Mouse (Mus musculus) E14TG2a.4 (cell line): Measurements from ENCODE around the gene Cxcl14.

Experiments used
- H3K27me3 ChIP-seq: 2 replicates; pipeline ENCODE4 v1.6.1; 2014; ENCODE audit warnings: low read length, control low read depth; ENCODE audit not compliant: insufficient read depth
- H3K36me3 ChIP-seq: 2 replicates; pipeline ENCODE4 v1.6.1; 2014; ENCODE audit warnings: low read length, control low read depth; ENCODE audit not compliant: insufficient read depth
- H3K4me1 ChIP-seq: replicated peaks from 2 replicates; pipeline ENCODE4 v1.6.1; 2014; ENCODE audit warnings: low read depth, low read length, control low read depth
- H3K4me3 ChIP-seq: replicated peaks from 2 replicates; pipeline ENCODE4 v1.5.1; 2014; ENCODE audit warnings: mild to moderate bottlenecking, low read length
- H3K9me3 ChIP-seq: 2 replicates; pipeline ENCODE4 v1.6.1; 2014; ENCODE audit warnings: low read length, control low read depth
- CTCF ChIP-seq: conservative IDR thresholded peaks from 2 replicates; pipeline ENCODE4 v1.5.1; 2014; ENCODE audit warnings: low read length
- NANOG ChIP-seq: IDR thresholded peaks from 2 replicates; pipeline ENCODE4 v1.6.1; 2014; ENCODE audit warnings: borderline replicate concordance, low read length, mixed read lengths
- POU5F1 ChIP-seq: IDR thresholded peaks from 2 replicates; pipeline ENCODE4 v1.6.1; 2014; ENCODE audit warnings: low read length, borderline replicate concordance

The Cxcl14 gene

GRCm38 (mm10) chr13:56283321-56283720, 13.0 kb downstream of the Cxcl14 start:
- Histone ChIP-seq H3K36me3 (no peaks in the 10 kb centered on the region), H3K27me3 (peaks cover 45% of the 10 kb centered on the region)
- no peak for TF ChIP-seq NANOG
- TF ChIP-seq POU5F1 = no peak
- TF ChIP-seq CTCF = no peak

GRCm38 (mm10) chr13:56280356-56280755, 16.0 kb downstream of the Cxcl14 start:
- Histone ChIP-seq H3K36me3 (no peaks in the 10 kb centered on the region), H3K4me3 (no peak overlapping the region), H3K4me1 (peaks cover 12% of the 10 kb centered on the region), H3K9me3 (no peaks in the 10 kb centered on the region), H3K27me3 (peaks cover 33% of the 10 kb centered on the region)
- TF ChIP-seq CTCF = peak; percentile 74
- TF ChIP-seq NANOG = no peak
- no peak for TF ChIP-seq POU5F1

More at GRCm38 (mm10) chr13:56283321-56283720, 13.0 kb downstream of the Cxcl14 start:
- no peaks in the 10 kb centered on the region for H3K9me3 ChIP-seq
- H3K4me3 ChIP-seq = no peak overlapping the region
- peaks cover 7% of the 10 kb centered on the region for H3K4me1 ChIP-seq

- H3K36me3 ChIP-seq = no peaks in the 10 kb centered on the region
- TF ChIP-seq NANOG (no peak), CTCF (peak; percentile 81)
- H3K4me1 ChIP-seq = peaks cover 12% of the 10 kb centered on the region
- H3K9me3 ChIP-seq = no peaks in the 10 kb centered on the region
- H3K27me3 ChIP-seq = peaks cover 32% of the 10 kb centered on the region
- no peak overlapping the region for H3K4me3 ChIP-seq
Measured at GRCm38 (mm10) chr13:56279439-56279838, 16.9 kb downstream of the Cxcl14 start.

GRCm38 (mm10) chr13:56275171-56275570, 21.2 kb downstream of the Cxcl14 start:
- peaks cover 11% of the 10 kb centered on the region for H3K9me3 ChIP-seq
- H3K36me3 ChIP-seq = no peaks in the 10 kb centered on the region
- H3K27me3 ChIP-seq = peaks cover 15% of the 10 kb centered on the region
- no peak overlapping the region for H3K4me3 ChIP-seq
- TF ChIP-seq CTCF (no peak), NANOG (no peak), POU5F1 (no peak)
- H3K4me1 ChIP-seq = peaks cover 24% of the 10 kb centered on the region

- no peaks in the 10 kb centered on the region for H3K36me3 ChIP-seq
- TF ChIP-seq NANOG = no peak
- no peak for TF ChIP-seq POU5F1
- TF ChIP-seq CTCF = no peak
- H3K4me3 ChIP-seq = no peak overlapping the region
- H3K27me3 ChIP-seq = peaks cover 43% of the 10 kb centered on the region
- H3K9me3 ChIP-seq = peaks cover 11% of the 10 kb centered on the region
- peaks cover 25% of the 10 kb centered on the region for H3K4me1 ChIP-seq
Measured at GRCm38 (mm10) chr13:56270124-56270523, 26.2 kb downstream of the Cxcl14 start.

- peaks cover 70% of the 10 kb centered on the region for H3K27me3 ChIP-seq
- H3K36me3 ChIP-seq = no peaks in the 10 kb centered on the region
- H3K4me1 ChIP-seq = peaks cover 14% of the 10 kb centered on the region
- peaks cover 11% of the 10 kb centered on the region for H3K9me3 ChIP-seq
- H3K4me3 ChIP-seq = no peak overlapping the region
- TF ChIP-seq POU5F1 (no peak), CTCF (peak; percentile 81)
Measured at GRCm38 (mm10) chr13:56267396-56267795, 29.0 kb downstream of the Cxcl14 start.

GRCm38 (mm10) chr13:56266435-56266834, 29.9 kb downstream of the Cxcl14 start:
- H3K36me3 ChIP-seq = no peaks in the 10 kb centered on the region
- H3K4me1 ChIP-seq = peaks cover 20% of the 10 kb centered on the region
- no peak overlapping the region for H3K4me3 ChIP-seq
- peak; percentile 68 for TF ChIP-seq CTCF
- no peak for TF ChIP-seq POU5F1
- no peak for TF ChIP-seq NANOG
- peaks cover 78% of the 10 kb centered on the region for H3K27me3 ChIP-seq
- H3K9me3 ChIP-seq = peaks cover 5% of the 10 kb centered on the region

GRCm38 (mm10) chr13:56265661-56266060, 30.7 kb downstream of the Cxcl14 start:
- Histone ChIP-seq H3K27me3 (peaks cover 81% of the 10 kb centered on the region), H3K4me3 (no peak overlapping the region), H3K36me3 (no peaks in the 10 kb centered on the region), H3K4me1 (peaks cover 28% of the 10 kb centered on the region), H3K9me3 (no peaks in the 10 kb centered on the region)
- TF ChIP-seq CTCF = no peak

- TF ChIP-seq NANOG = no peak
- peaks cover 57% of the 10 kb centered on the region for H3K4me1 ChIP-seq
- H3K36me3 ChIP-seq = no peaks in the 10 kb centered on the region
- no peak overlapping the region for H3K4me3 ChIP-seq
- peaks cover 85% of the 10 kb centered on the region for H3K27me3 ChIP-seq
- no peaks in the 10 kb centered on the region for H3K9me3 ChIP-seq
Measured at GRCm38 (mm10) chr13:56262269-56262668, 34.1 kb downstream of the Cxcl14 start.

GRCm38 (mm10) chr13:56260344-56260780, 36.0 kb downstream of the Cxcl14 start:
- no peak for TF ChIP-seq NANOG
- no peak for TF ChIP-seq POU5F1
- no peak for TF ChIP-seq CTCF
- Histone ChIP-seq H3K27me3 (peaks cover 98% of the 10 kb centered on the region), H3K9me3 (0 out of 2 replicates have a peak, but pooled peaks cover under 1% of the 10 kb centered on the region), H3K36me3 (no peaks in the 10 kb centered on the region), H3K4me3 (peak overlapping the region; percentile 75), H3K4me1 (peaks cover 53% of the 10 kb centered on the region)
